ENCODE assay signal across 21 mouse cellular contexts in genomic region chr5:143022956-143023355, GRCm38 (mm10).
"Had no signal": no experiment of that assay in that cellular context is flagged by ENCODE, and none has a peak within 500 bp of the region (broad histone marks: within the 10 kb centered on the region; RNA-seq: fewer than 3 reads in every experiment).

No protein-coding gene starts in this region.

- H3K9me3 ChIP-seq: lung, embryonic 15.5 days; megakaryocyte, embryonic 14.5 days; midbrain, embryonic 13.5 days; midbrain, embryonic 15.5 days; neural tube, embryonic 13.5 days; neural tube, embryonic 15.5 days had no signal

- H3K4me1 ChIP-seq: lung, embryonic 15.5 days; midbrain, embryonic 13.5 days; midbrain, embryonic 15.5 days; neural tube, embryonic 13.5 days; neural tube, embryonic 15.5 days had no signal

- H3K4me2 ChIP-seq: lung, embryonic 15.5 days; midbrain, embryonic 11.5 days; midbrain, embryonic 13.5 days; midbrain, embryonic 15.5 days; neural tube, embryonic 13.5 days; neural tube, embryonic 15.5 days had no signal

- H3K4me3 ChIP-seq: lung, embryonic 15.5 days; megakaryocyte, embryonic 14.5 days; midbrain, embryonic 13.5 days; midbrain, embryonic 15.5 days; myocyte; neural tube, embryonic 13.5 days; neural tube, embryonic 15.5 days had no signal

- H3K9ac ChIP-seq: lung, embryonic 15.5 days; midbrain, embryonic 13.5 days; midbrain, embryonic 15.5 days; neural tube, embryonic 13.5 days; neural tube, embryonic 15.5 days had no signal

- H3K27me3 ChIP-seq: lung, embryonic 15.5 days; megakaryocyte, embryonic 14.5 days; midbrain, embryonic 13.5 days; midbrain, embryonic 15.5 days; neural tube, embryonic 13.5 days; neural tube, embryonic 15.5 days had no signal

- H3K27ac ChIP-seq: lung, embryonic 15.5 days; macrophage; midbrain, embryonic 13.5 days; midbrain, embryonic 15.5 days; neural tube, embryonic 13.5 days; neural tube, embryonic 15.5 days had no signal

- DNase-seq: lung, adult 2 months; lung, postnatal 14 days; lung, postnatal 36 days; retina, postnatal 1 day; right cerebral cortex, adult 18-20 months; right cerebral cortex, postnatal 25 days; right cerebral cortex, postnatal 4 days; spleen, adult 18-20 months; thymus, adult 18-20 months; thymus, postnatal 14 days; thymus, postnatal 36 days had no signal

- ATAC-seq: lung, postnatal 0 days; midbrain, embryonic 13.5 days; midbrain, embryonic 15.5 days had no signal
